Mouse (Mus musculus) myocyte (in vitro differentiated cells): Measurements from ENCODE around the gene Gsdme. TPM values are rescaled to one million over a fixed set of nuclear protein-coding genes. Genes with fewer than 3 reads are reported as not detected.

Source experiments
- H3K27me3 ChIP-seq: one replicate; pipeline ENCODE4 v1.6.1; 2011; ENCODE audit not compliant: control insufficient read depth, insufficient read depth, insufficient read length
- H3K36me3 ChIP-seq: one replicate; pipeline ENCODE4 v1.6.1; 2011; ENCODE audit not compliant: control insufficient read depth, insufficient read depth
- H3K4me2 ChIP-seq: one replicate; pipeline ENCODE4 v1.6.1; 2011; ENCODE audit warnings: low read depth, control low read depth
- H3K4me3 ChIP-seq: one replicate; pipeline ENCODE4 v1.5.1; 2011; ENCODE audit warnings: mild to moderate bottlenecking, control low read depth, moderate library complexity
- H3K79me2 ChIP-seq: one replicate; pipeline ENCODE4 v1.6.1; 2011; ENCODE audit not compliant: control insufficient read depth, insufficient read depth
- H3ac ChIP-seq: one replicate; pipeline ENCODE4 v1.6.1; 2011; ENCODE audit not compliant: control insufficient read depth, insufficient read length
- CEBPB ChIP-seq: IDR thresholded peaks from 2 replicates; pipeline ENCODE4 v1.6.1; 2011; ENCODE audit warnings: mild to moderate bottlenecking, moderate library complexity; ENCODE audit not compliant: poor library complexity, insufficient read depth, severe bottlenecking
- E2F4 ChIP-seq: IDR thresholded peaks from one replicate; pipeline ENCODE4 v1.6.1; 2011; ENCODE audit warnings: mild to moderate bottlenecking, control low read depth, moderate library complexity; ENCODE audit not compliant: insufficient read depth
- MAX ChIP-seq: IDR thresholded peaks from one replicate; pipeline ENCODE4 v1.6.1; 2011; ENCODE audit warnings: low read depth, mild to moderate bottlenecking, control low read depth
- MYOD1 ChIP-seq, 3 experiments: IDR thresholded peaks; one replicate each; pipeline ENCODE4 v1.6.1; 2011; ENCODE audit warnings: control low read depth in 2 of 3, low read depth in 2 of 3, mild to moderate bottlenecking in 2 of 3, moderate library complexity in 1 of 3; ENCODE audit not compliant: insufficient read length in 2 of 3, control insufficient read depth in 1 of 3
- MYOG ChIP-seq, 3 experiments: IDR thresholded peaks; one replicate each; pipeline ENCODE4 v1.6.1; 2011; ENCODE audit warnings: control low read depth in 2 of 3, low read depth in 2 of 3, mild to moderate bottlenecking in 2 of 3; ENCODE audit not compliant: insufficient read length in 2 of 3, control insufficient read depth in 1 of 3, insufficient read depth in 1 of 3
- POLR2A ChIP-seq: IDR thresholded peaks from one replicate; pipeline ENCODE4 v1.6.1; 2011; ENCODE audit warnings: low read depth, mild to moderate bottlenecking, control low read depth, moderate library complexity; ENCODE audit not compliant: insufficient read length
- POLR2AphosphoS2 ChIP-seq: IDR thresholded peaks from one replicate; pipeline ENCODE4 v1.6.1; 2011; ENCODE audit warnings: low read depth, control low read depth; ENCODE audit not compliant: insufficient read length
- REST ChIP-seq: IDR thresholded peaks from one replicate; pipeline ENCODE4 v1.6.1; 2011; ENCODE audit warnings: mild to moderate bottlenecking, control low read depth, moderate library complexity; ENCODE audit not compliant: insufficient read depth, insufficient read length
- SRF ChIP-seq: IDR thresholded peaks from one replicate; pipeline ENCODE4 v1.6.1; 2011; ENCODE audit warnings: low read depth; ENCODE audit not compliant: control insufficient read depth, insufficient read length
- TCF12 ChIP-seq: IDR thresholded peaks from one replicate; pipeline ENCODE4 v1.6.1; 2011; ENCODE audit warnings: mild to moderate bottlenecking, control low read depth; ENCODE audit not compliant: poor library complexity, insufficient read depth, severe bottlenecking
- TCF3 ChIP-seq: IDR thresholded peaks from one replicate; pipeline ENCODE4 v1.6.1; 2011; ENCODE audit warnings: low read depth, control low read depth; ENCODE audit not compliant: insufficient read length
- USF1 ChIP-seq: IDR thresholded peaks from one replicate; pipeline ENCODE4 v1.6.1; 2011; ENCODE audit warnings: low read depth, mild to moderate bottlenecking, control low read depth, moderate library complexity
- polyA plus RNA-seq: library from polyadenylated mRNA; unstranded; fragments of >200 nt; fragmentation: generic; extraction: Trizol; gene quantifications from one replicate; pipeline ENCODE4 v1.2.1, GENCODE M21; 2012; ENCODE audit warnings: missing spikeins

Gsdme gene
- polyA plus RNA-seq, 1 experiment, result 4.7 TPM

DNA sequence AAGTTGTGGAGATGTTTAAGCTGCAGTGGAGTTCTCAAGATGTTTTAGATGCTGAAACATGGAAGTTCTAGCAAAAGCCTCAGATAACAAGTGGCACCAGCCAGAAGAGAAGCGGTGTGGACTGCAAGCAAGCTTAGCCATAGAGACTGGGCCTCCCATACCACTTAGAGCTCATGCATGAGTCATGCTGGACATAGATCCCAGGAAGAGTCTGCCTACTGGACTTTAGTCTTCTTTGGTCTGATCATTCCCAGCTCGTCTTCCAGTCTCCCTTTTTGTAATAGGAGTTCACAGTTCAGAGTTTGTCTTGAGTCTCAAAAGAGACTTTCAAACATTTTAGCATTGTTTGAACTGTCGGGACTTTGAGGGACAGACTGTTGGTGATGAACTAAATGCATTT, 124.1 kb downstream of the Gsdme start:
- Histone ChIP-seq H3K27me3 (no peaks in the 10 kb centered on the region), H3K36me3 (no peaks in the 10 kb centered on the region), H3K4me3 (no peak overlapping the region), H3K4me2 (no peak overlapping the region), H3ac (no peak overlapping the region), H3K79me2 (no peaks in the 10 kb centered on the region)
- TF ChIP-seq USF1, result no peak
- no peak for TF ChIP-seq TCF3
- TF ChIP-seq SRF, result no peak
- no peak for TF ChIP-seq MYOG (IDR thresholded peaks at IDR 0.05; ENCODE audit: control insufficient read depth in 1 of 3, insufficient read depth in 1 of 3, insufficient read length in 2 of 3, low read depth in 2 of 3)
- no peak for TF ChIP-seq MYOD1 (IDR thresholded peaks at IDR 0.05; ENCODE audit: control insufficient read depth in 1 of 3, insufficient read length in 2 of 3, low read depth in 2 of 3)
- TF ChIP-seq REST, result no peak
- no peak for TF ChIP-seq TCF12
- TF ChIP-seq POLR2A, result no peak
- no peak for TF ChIP-seq E2F4
- no peak for TF ChIP-seq CEBPB
- TF ChIP-seq POLR2AphosphoS2, result no peak
- no peak for TF ChIP-seq MAX

Other genes with a start within 250 kb of the Gsdme start
- 17.2 TPM for gene Mpp6, start 153.6 kb downstream of the Gsdme start, polyA plus RNA-seq
- 8.9 TPM for gene Osbpl3, start 192.3 kb upstream of the Gsdme start, polyA plus RNA-seq